Mouse (Mus musculus) liver, embryonic 14.5 days (tissue): ENCODE results near the gene Coro2a.

Source experiments
- CTCF ChIP-seq: IDR thresholded peaks from 2 replicates; pipeline ENCODE4 v1.5.1; 2016; ENCODE audit warnings: antibody characterized with exemption, low read depth, control low read depth
- EP300 ChIP-seq: IDR thresholded peaks from 2 replicates; pipeline ENCODE4 v1.6.1; 2016; ENCODE audit warnings: antibody characterized with exemption, low read depth

GRCm38 (mm10) chr4:46593472-46593871 lies 8.5 kb downstream of the Coro2a start:
- TF ChIP-seq CTCF: no peak
- TF ChIP-seq EP300: no peak
